Mouse (Mus musculus): ENCODE data around the gene Gm5800.
"Not testable (repeated sequence)": the region's sequence is repeated elsewhere in the genome, so short reads cannot be mapped to it uniquely, and the experiment has no call there.

Gm5800 gene

GRCm38 (mm10) chr14:51717083-51717482 lies at the start of gene Gm5800:
TSS of gene Gm5800 (minus strand) at chr14:51717183.
- no peak for DNase-seq (ENCODE audit: low spot score)

GRCm38 (mm10) chr14:51755944-51756343 lies 39.0 kb upstream of the Gm5800 start:
- DNase-seq (ENCODE audit: low spot score), result no peak

GRCm38 (mm10) chr14:51740347-51741170 lies 23.6 kb upstream of the Gm5800 start:
- DNase-seq (ENCODE audit: low spot score), result no peak

- no peak for DNase-seq (ENCODE audit: low spot score)
These were observed 22.4 kb upstream of the Gm5800 start for GRCm38 (mm10) chr14:51739150-51739993.

GRCm38 (mm10) chr14:51738411-51739149 lies 21.6 kb upstream of the Gm5800 start:
- no peak for DNase-seq (ENCODE audit: low spot score)

GRCm38 (mm10) chr14:51737967-51738366 lies 21.0 kb upstream of the Gm5800 start:
- no peak for DNase-seq (ENCODE audit: low spot score)

- DNase-seq (ENCODE audit: low spot score), result not testable (repeated sequence)
These were observed 21.6 kb downstream of the Gm5800 start, which contains the start of gene Gm17079 for GRCm38 (mm10) chr14:51695368-51695767. TSS of gene Gm17079 (minus strand) at chr14:51695468.

- no peak for DNase-seq (ENCODE audit: low spot score)
These were observed 39.7 kb downstream of the Gm5800 start for GRCm38 (mm10) chr14:51677269-51677668.
